Mouse (Mus musculus): ENCODE measurements around the gene Inhbc.

The Inhbc gene

GRCm38 (mm10) chr10:127351719-127352118, 18.5 kb downstream of the Inhbc start:
- no peak for DNase-seq (ENCODE audit: low spot score in 2 of 2)

- DNase-seq (ENCODE audit: low spot score in 2 of 2) = no peak
Observed at GRCm38 (mm10) chr10:127351285-127351595, 19.0 kb downstream of the Inhbc start.

- DNase-seq (ENCODE audit: low spot score in 2 of 2) = peak in 1 of 2 experiments; percentile 77
Observed at GRCm38 (mm10) chr10:127350594-127351284, 19.5 kb downstream of the Inhbc start.

- DNase-seq (ENCODE audit: low spot score in 2 of 2) = peak in 1 of 2 experiments; percentile 55
Observed at GRCm38 (mm10) chr10:127349810-127350209, 20.4 kb downstream of the Inhbc start.

- no peak for DNase-seq (ENCODE audit: low spot score in 2 of 2)
Observed at GRCm38 (mm10) chr10:127348957-127349356, 21.3 kb downstream of the Inhbc start.

GRCm38 (mm10) chr10:127346173-127346572, 24.1 kb downstream of the Inhbc start:
- DNase-seq (ENCODE audit: low spot score in 2 of 2) = no peak

- DNase-seq (ENCODE audit: low spot score in 2 of 2) = no peak
Observed at GRCm38 (mm10) chr10:127343029-127343428, 27.2 kb downstream of the Inhbc start.

- DNase-seq (ENCODE audit: low spot score in 2 of 2) = peak in 1 of 2 experiments; percentile 79
Observed at GRCm38 (mm10) chr10:127341891-127342639, 28.2 kb downstream of the Inhbc start, which contains the start of gene Gli1. Gene Gli1 (minus strand): TSS chr10:127341974.

- DNase-seq (ENCODE audit: low spot score in 2 of 2) = no peak
Observed at GRCm38 (mm10) chr10:127341360-127341690, 28.9 kb downstream of the Inhbc start.

GRCm38 (mm10) chr10:127340577-127341359, 29.5 kb downstream of the Inhbc start:
- no peak for DNase-seq (ENCODE audit: low spot score in 2 of 2)

- no peak for DNase-seq (ENCODE audit: low spot score in 2 of 2)
Observed at GRCm38 (mm10) chr10:127339683-127340576, 30.3 kb downstream of the Inhbc start.

GRCm38 (mm10) chr10:127338930-127339682, 31.1 kb downstream of the Inhbc start:
- DNase-seq (ENCODE audit: low spot score in 2 of 2) = peak; percentile 73 to 95

- DNase-seq (ENCODE audit: low spot score in 2 of 2) = no peak
Observed at GRCm38 (mm10) chr10:127337536-127338099, 32.6 kb downstream of the Inhbc start.

GRCm38 (mm10) chr10:127336952-127337351, 33.3 kb downstream of the Inhbc start:
- no peak for DNase-seq (ENCODE audit: low spot score in 2 of 2)

- DNase-seq (ENCODE audit: low spot score in 2 of 2) = no peak
Observed at GRCm38 (mm10) chr10:127335271-127335670, 35.0 kb downstream of the Inhbc start.

- no peak for DNase-seq (ENCODE audit: low spot score in 2 of 2)
Observed at GRCm38 (mm10) chr10:127333152-127333551, 37.1 kb downstream of the Inhbc start.

GRCm38 (mm10) chr10:127332211-127332874, 37.9 kb downstream of the Inhbc start:
- DNase-seq (ENCODE audit: low spot score in 2 of 2) = no peak

- DNase-seq (ENCODE audit: low spot score in 2 of 2) = no peak
Observed at GRCm38 (mm10) chr10:127330212-127330611, 40.0 kb downstream of the Inhbc start.

GRCm38 (mm10) chr10:127327461-127328145, 42.6 kb downstream of the Inhbc start:
- no peak for DNase-seq (ENCODE audit: low spot score in 2 of 2)
